Mouse (Mus musculus): Measurements from ENCODE around the gene Podxl2.

- TF ChIP-seq CTCF (conservative IDR thresholded peaks at IDR 0.05; ENCODE audit: insufficient read depth, insufficient read length, low read depth, low read length) (no peak), POLR2A (IDR thresholded peaks at IDR 0.05; ENCODE audit: low read depth, low read length) (no peak)
Measured at GRCm38 (mm10) chr6:88826965-88827364, 47.9 kb downstream of the Podxl2 start.

Measured in kidney, adult 2 months (tissue).